Mouse (Mus musculus) midbrain, embryonic 16.5 days (tissue): ENCODE results near the gene Ydjc. TPM values are rescaled to one million over a fixed set of nuclear protein-coding genes. Genes with fewer than 3 reads are reported as not detected.
A peak's percentile ranks its signal among the peaks of the same experiment; 100 is the strongest.
"Not testable (repeated sequence)": the region's sequence is repeated elsewhere in the genome, so short reads cannot be mapped to it uniquely, and the experiment has no call there.

Source experiments
- ATAC-seq: fragments of 200-750 bp; cut with Nextera tagmentation; 2 replicates; pipeline ENCODE4 v1.8.0; 2017; ENCODE audit warnings: moderate TSS enrichment
- H3K27ac ChIP-seq: fragments of 300-500 bp; sonication (generic); 2 replicates; pipeline ENCODE4 v1.5.1; 2014; ENCODE audit warnings: mild to moderate bottlenecking, low read length, mixed read lengths
- H3K27me3 ChIP-seq: fragments of 300-500 bp; sonication (generic); 2 replicates; pipeline ENCODE4 v1.6.1; 2014; ENCODE audit warnings: low read depth, low read length, mixed read lengths; ENCODE audit not compliant: control insufficient read depth, insufficient read depth
- H3K36me3 ChIP-seq: fragments of 300-500 bp; sonication (generic); 2 replicates; pipeline ENCODE4 v1.6.1; 2014; ENCODE audit warnings: mild to moderate bottlenecking, low read length, moderate library complexity, mixed read lengths; ENCODE audit not compliant: control insufficient read depth, insufficient read depth
- H3K4me1 ChIP-seq: fragments of 300-500 bp; sonication (generic); 2 replicates; pipeline ENCODE4 v1.6.1; 2014; ENCODE audit warnings: mild to moderate bottlenecking, low read length, mixed read lengths; ENCODE audit not compliant: control insufficient read depth, insufficient read depth
- H3K4me2 ChIP-seq: fragments of 300-500 bp; sonication (generic); 2 replicates; pipeline ENCODE4 v1.6.1; 2014; ENCODE audit warnings: mild to moderate bottlenecking, low read length, mixed read lengths
- H3K4me3 ChIP-seq: fragments of 300-500 bp; sonication (generic); 2 replicates; pipeline ENCODE4 v1.5.1; 2014; ENCODE audit warnings: low read depth, mild to moderate bottlenecking, low read length, moderate library complexity, mixed read lengths
- H3K9ac ChIP-seq: fragments of 300-500 bp; sonication (generic); 2 replicates; pipeline ENCODE4 v1.6.1; 2014; ENCODE audit warnings: low read depth, low read length, mixed read lengths
- H3K9me3 ChIP-seq: fragments of 300-500 bp; sonication (generic); replicated peaks from 2 replicates; pipeline ENCODE4 v1.6.1; 2014; ENCODE audit warnings: mild to moderate bottlenecking, low read length, mixed read lengths; ENCODE audit not compliant: control insufficient read depth, poor library complexity, severe bottlenecking
- WGBS: fragments of 180-500 bp; shearing (Covaris S2); extraction: QIAGEN DNeasy Blood & Tissue Kit; methylation state at CpG from one replicate; pipeline ENCODE4 v1.1.7; 2014; 5-methylcytosine and 5-hydroxymethylcytosine counted together
- polyA plus RNA-seq: library from polyadenylated mRNA; unstranded; fragments of >200 nt; fragmentation: Nextera tagmentation; extraction: Ambion mirVana; gene quantifications from 2 replicates; pipeline ENCODE4 v1.2.1, GENCODE M21; 2015

Gene Ydjc
- polyA plus RNA-seq, 1 experiment from 2014 or later = 51.3 TPM

- Histone ChIP-seq H3K4me2 (peak overlapping the region; percentile 91), H3K9ac (peak overlapping the region; percentile 84)
- 9% methylated on average over 16 of the region's 16 CpGs for WGBS
Observed at GRCm38 (mm10) chr16:17148084-17148483, 3.7 kb downstream of the Ydjc start.

GRCm38 (mm10) chr16:17150520-17151258 lies 6.3 kb downstream of the Ydjc start:
- ATAC-seq = no peak

More at GRCm38 (mm10) chr16:17148084-17148483, 3.7 kb downstream of the Ydjc start:
- Histone ChIP-seq H3K9me3 (no peaks in the 10 kb centered on the region), H3K27me3 (no peaks in the 10 kb centered on the region), H3K27ac (no peak overlapping the region), H3K4me1 (peaks cover 13% of the 10 kb centered on the region), H3K4me3 (peak overlapping the region; percentile 73), H3K36me3 (peaks cover 7% of the 10 kb centered on the region; the same call in 1 of the 2 replicates)
- ATAC-seq = peak; percentile 20

GRCm38 (mm10) chr16:17151874-17152273 lies 7.5 kb downstream of the Ydjc start:
- WGBS = 96% methylated on average over 4 of the region's 4 CpGs

More at GRCm38 (mm10) chr16:17150520-17151258, 6.3 kb downstream of the Ydjc start:
- 89% methylated on average over 7 of the region's 7 CpGs for WGBS
- H3K9me3 ChIP-seq = no peaks in the 10 kb centered on the region
- H3K27me3 ChIP-seq = no peaks in the 10 kb centered on the region
- H3K9ac ChIP-seq = no peak overlapping the region
- H3K4me2 ChIP-seq = no peak overlapping the region
- no peak overlapping the region for H3K27ac ChIP-seq
- peaks cover 11% of the 10 kb centered on the region; the same call in 1 of the 2 replicates for H3K36me3 ChIP-seq
- H3K4me3 ChIP-seq = no peak overlapping the region
- peaks cover 13% of the 10 kb centered on the region for H3K4me1 ChIP-seq

GRCm38 (mm10) chr16:17154346-17154745 lies 9.9 kb downstream of the Ydjc start:
- Histone ChIP-seq H3K27me3 (no peaks in the 10 kb centered on the region), H3K4me1 (no peaks in the 10 kb centered on the region), H3K4me2 (no peak overlapping the region), H3K9ac (no peak overlapping the region), H3K9me3 (no peaks in the 10 kb centered on the region), H3K4me3 (no peak overlapping the region), H3K27ac (no peak overlapping the region), H3K36me3 (peaks cover 14% of the 10 kb centered on the region; the same call in 1 of the 2 replicates)
- WGBS = 99% methylated on average over 2 of the region's 2 CpGs
- no peak for ATAC-seq

More at GRCm38 (mm10) chr16:17151874-17152273, 7.5 kb downstream of the Ydjc start:
- H3K4me3 ChIP-seq = no peak overlapping the region
- no peak overlapping the region for H3K4me2 ChIP-seq
- no peak for ATAC-seq
- H3K27ac ChIP-seq = no peak overlapping the region
- H3K9me3 ChIP-seq = no peaks in the 10 kb centered on the region
- H3K4me1 ChIP-seq = peaks cover 13% of the 10 kb centered on the region
- peaks cover 11% of the 10 kb centered on the region; the same call in 1 of the 2 replicates for H3K36me3 ChIP-seq
- no peaks in the 10 kb centered on the region for H3K27me3 ChIP-seq
- no peak overlapping the region for H3K9ac ChIP-seq

- not testable (repeated sequence) for H3K4me2 ChIP-seq
Observed at GRCm38 (mm10) chr16:17165478-17165877, 21.1 kb downstream of the Ydjc start.

GRCm38 (mm10) chr16:17167179-17167578 lies 22.8 kb downstream of the Ydjc start:
- Histone ChIP-seq H3K27me3 (no peaks in the 10 kb centered on the region), H3K4me1 (no peaks in the 10 kb centered on the region), H3K27ac (no peak overlapping the region), H3K36me3 (peaks cover 2% of the 10 kb centered on the region; the same call in 1 of the 2 replicates), H3K4me2 (no peak overlapping the region), H3K4me3 (no peak overlapping the region), H3K9ac (no peak overlapping the region), H3K9me3 (no peaks in the 10 kb centered on the region)
- ATAC-seq = no peak

More at GRCm38 (mm10) chr16:17165478-17165877, 21.1 kb downstream of the Ydjc start:
- H3K36me3 ChIP-seq, H3K9ac ChIP-seq, H3K9me3 ChIP-seq, ATAC-seq, H3K27ac ChIP-seq, H3K4me3 ChIP-seq, H3K4me1 ChIP-seq, H3K27me3 ChIP-seq: not testable (repeated sequence)
- 90% methylated on average over 1 of the region's 1 CpGs for WGBS

GRCm38 (mm10) chr16:17168049-17168448 lies 23.6 kb downstream of the Ydjc start:
- WGBS = 89% methylated on average over 5 of the region's 5 CpGs
- Histone ChIP-seq H3K4me2 (no peak overlapping the region), H3K9ac (no peak overlapping the region), H3K27me3 (no peaks in the 10 kb centered on the region), H3K36me3 (peaks cover 7% of the 10 kb centered on the region; the same call in 1 of the 2 replicates), H3K4me3 (no peak overlapping the region), H3K9me3 (no peaks in the 10 kb centered on the region), H3K4me1 (no peaks in the 10 kb centered on the region), H3K27ac (no peak overlapping the region)
- no peak for ATAC-seq

- peaks cover 5% of the 10 kb centered on the region; the same call in 1 of the 2 replicates for H3K36me3 ChIP-seq
Observed at GRCm38 (mm10) chr16:17175765-17176164, 31.3 kb downstream of the Ydjc start.

GRCm38 (mm10) chr16:17177623-17178170 lies 33.3 kb downstream of the Ydjc start:
- Histone ChIP-seq H3K9ac (no peak overlapping the region), H3K27ac (no peak overlapping the region), H3K4me1 (no peaks in the 10 kb centered on the region), H3K36me3 (peaks cover 1% of the 10 kb centered on the region; the same call in 1 of the 2 replicates), H3K9me3 (no peaks in the 10 kb centered on the region), H3K4me2 (no peak overlapping the region), H3K27me3 (no peaks in the 10 kb centered on the region), H3K4me3 (no peak overlapping the region)
- 92% methylated on average over 1 of the region's 1 CpGs for WGBS
- ATAC-seq = no peak

More at GRCm38 (mm10) chr16:17175765-17176164, 31.3 kb downstream of the Ydjc start:
- no peaks in the 10 kb centered on the region for H3K9me3 ChIP-seq
- no peak for ATAC-seq
- H3K9ac ChIP-seq = no peak overlapping the region
- H3K4me2 ChIP-seq = no peak overlapping the region
- H3K27ac ChIP-seq = no peak overlapping the region
- H3K4me3 ChIP-seq = no peak overlapping the region
- WGBS = 97% methylated on average over 2 of the region's 2 CpGs
- no peaks in the 10 kb centered on the region for H3K4me1 ChIP-seq
- H3K27me3 ChIP-seq = no peaks in the 10 kb centered on the region
